Mouse (Mus musculus) spleen, postnatal 4 days (tissue): Measurements from ENCODE around the gene Atcay.

Experiments
- DNase-seq, 2 experiments: peaks; one replicate each; pipeline ENCODE4 v3.0.0; 2022; ENCODE audit warnings: low spot score in 2 of 2

Atcay gene

GRCm38 (mm10) chr10:81230438-81231332 lies at the start of gene Atcay:
Gene Atcay (minus strand): TSS chr10:81230833.
- no peak for DNase-seq

GRCm38 (mm10) chr10:81279496-81279895 lies 48.9 kb upstream of the Atcay start:
- DNase-seq: no peak

GRCm38 (mm10) chr10:81277676-81278075 lies 47.0 kb upstream of the Atcay start:
- no peak for DNase-seq

GRCm38 (mm10) chr10:81273842-81274241 lies 43.2 kb upstream of the Atcay start:
- no peak for DNase-seq

GRCm38 (mm10) chr10:81272356-81272755 lies 41.7 kb upstream of the Atcay start:
- no peak for DNase-seq

GRCm38 (mm10) chr10:81268643-81269412 lies 38.2 kb upstream of the Atcay start:
- no peak for DNase-seq

GRCm38 (mm10) chr10:81268056-81268455 lies 37.4 kb upstream of the Atcay start:
- peak; percentile 60 to 78 for DNase-seq

- peak; percentile 96 to 99 for DNase-seq
Observed at GRCm38 (mm10) chr10:81266211-81267105, 35.8 kb upstream of the Atcay start, which contains the start of the genes Mrpl54 and Apba3. Gene Mrpl54 (minus strand): TSS chr10:81266934. Gene Apba3 (plus strand): TSS chr10:81266960.

- no peak for DNase-seq
Observed at GRCm38 (mm10) chr10:81265540-81265939, 34.9 kb upstream of the Atcay start.

- no peak for DNase-seq
Observed at GRCm38 (mm10) chr10:81261025-81261424, 30.4 kb upstream of the Atcay start.

- no peak for DNase-seq
Observed at GRCm38 (mm10) chr10:81259225-81259884, 28.7 kb upstream of the Atcay start.

- DNase-seq: peak in 1 of 2 experiments; percentile 37
Observed at GRCm38 (mm10) chr10:81257158-81258039, 26.8 kb upstream of the Atcay start.

- no peak for DNase-seq
Observed at GRCm38 (mm10) chr10:81254886-81255285, 24.3 kb upstream of the Atcay start.

GRCm38 (mm10) chr10:81252424-81253419 lies 22.1 kb upstream of the Atcay start, which contains the start of gene Matk:
Gene Matk (plus strand): TSS chr10:81252935.
- DNase-seq: no peak

- DNase-seq: no peak
Observed at GRCm38 (mm10) chr10:81249442-81249841, 18.8 kb upstream of the Atcay start.

GRCm38 (mm10) chr10:81247804-81248203 lies 17.2 kb upstream of the Atcay start:
- DNase-seq: no peak

GRCm38 (mm10) chr10:81245166-81245565 lies 14.5 kb upstream of the Atcay start:
- no peak for DNase-seq

- DNase-seq: peak; percentile 81 to 94
Observed at GRCm38 (mm10) chr10:81244595-81244994, 14.0 kb upstream of the Atcay start.

- DNase-seq: no peak
Observed at GRCm38 (mm10) chr10:81244146-81244545, 13.5 kb upstream of the Atcay start.
